Mouse (Mus musculus): ENCODE measurements at regions not wholly inside any gene's neighbourhood (a gene's known extent, or its start where the extent isn't known, plus 50 kb on each side); places are given as distances from the start of the nearest gene placed in this dataset.
"Not testable (repeated sequence)": the region's sequence is repeated elsewhere in the genome, so short reads cannot be mapped to it uniquely, and the experiment has no call there.

DNA sequence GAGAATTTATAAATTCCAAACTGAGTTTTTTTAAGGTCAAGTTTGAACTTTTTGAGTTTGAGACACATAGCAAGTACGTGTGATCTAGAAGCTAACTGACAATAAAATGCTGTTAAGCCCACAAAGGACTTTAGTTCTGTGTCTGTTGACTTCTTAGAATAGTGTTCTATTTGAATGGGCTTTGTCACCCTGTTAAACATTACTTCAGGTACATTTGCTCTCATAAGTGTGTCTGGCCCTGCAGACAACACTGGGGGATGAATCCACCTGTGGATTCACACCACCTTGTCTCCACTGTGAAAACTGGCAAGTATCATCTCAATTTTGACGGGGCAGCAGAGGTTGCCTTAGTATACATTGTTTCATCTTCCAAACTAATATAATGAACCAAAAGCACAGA, 70.5 kb upstream of the Tcerg1l start:
- Histone ChIP-seq H3K4me3 (ENCODE audit: insufficient read depth in 1 of 2, low read depth in 1 of 2, low read length in 2 of 2, poor library complexity in 1 of 2, severe bottlenecking in 1 of 2) (no peak overlapping the region), H3K27ac (ENCODE audit: insufficient read depth, low read depth, low read length, poor library complexity, severe bottlenecking) (no peak overlapping the region), H3K9ac (ENCODE audit: insufficient read depth, low read depth, low read length, poor library complexity, severe bottlenecking) (no peak overlapping the region), H3K36me3 (ENCODE audit: control insufficient read depth, insufficient read depth, low read length, poor library complexity, severe bottlenecking) (no peaks in the 10 kb centered on the region), H3K4me1 (ENCODE audit: control insufficient read depth in 2 of 2, insufficient read depth in 2 of 2, low read length in 2 of 2, poor library complexity in 1 of 2) (peaks cover 0 to 9% of the 10 kb centered on the region in 2 experiments; a peak in 1 of 4 replicates), H3K9me3 (ENCODE audit: control insufficient read depth, insufficient read depth, low read depth, low read length) (no peaks in the 10 kb centered on the region)
- no peak for DNase-seq (ENCODE audit: low read depth, low spot score)
- TF ChIP-seq CHD2 (IDR thresholded peaks at IDR 0.05; ENCODE audit: low read depth, low read length) = no peak
- TF ChIP-seq ZNF384 (IDR thresholded peaks at IDR 0.05; ENCODE audit: low read depth, low read length) = no peak
- no peak for TF ChIP-seq HCFC1 (IDR thresholded peaks at IDR 0.05; ENCODE audit: borderline replicate concordance, insufficient read depth, low read length)
- no peak for TF ChIP-seq ZC3H11A (IDR thresholded peaks at IDR 0.05; ENCODE audit: borderline replicate concordance, low read depth, low read length)
- TF ChIP-seq MAFK (IDR thresholded peaks at IDR 0.05; ENCODE audit: insufficient read depth, low read depth, low read length) = no peak
- in situ Hi-C loops (cut with MboI; ENCODE audit: low sequenced_read_pairs in 2 of 2, unreplicated experiment in 2 of 2) = loop anchor here in 1 of 2 experiments (10.0 kb wide), 1 partner anchor 63 kb away; no protein-coding TSS in a partner anchor

DNA sequence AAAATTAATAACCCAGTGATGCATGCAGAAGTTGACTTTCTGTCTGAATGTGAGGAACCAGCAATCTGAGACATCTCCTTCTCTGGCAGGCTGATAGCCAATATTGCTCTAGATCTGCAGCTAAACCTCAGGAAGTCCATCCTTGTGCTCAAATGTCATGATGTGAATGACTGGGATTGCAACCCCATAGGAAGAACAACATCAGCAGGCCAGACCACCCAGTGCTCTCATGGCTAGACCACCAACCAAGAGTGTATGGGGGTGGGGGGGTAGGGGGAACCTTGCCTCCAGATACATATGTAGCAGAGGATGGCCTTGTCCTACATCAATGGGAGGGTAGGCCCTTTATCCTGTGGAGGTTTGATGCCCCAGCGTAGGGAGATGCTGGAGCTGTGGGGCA, 69.9 kb upstream of the Tcerg1l start:
- H3K27ac ChIP-seq (ENCODE audit: insufficient read depth, low read depth, low read length, poor library complexity, severe bottlenecking) = no peak overlapping the region
- no peak for DNase-seq (ENCODE audit: low read depth, low spot score)
- in situ Hi-C loops (cut with MboI; ENCODE audit: low sequenced_read_pairs in 2 of 2, unreplicated experiment in 2 of 2) = loop anchor here in 1 of 2 experiments (10.0 kb wide), 1 partner anchor 63 kb away; no protein-coding TSS in a partner anchor
- H3K4me3 ChIP-seq (ENCODE audit: insufficient read depth in 1 of 2, low read depth in 1 of 2, low read length in 2 of 2, poor library complexity in 1 of 2, severe bottlenecking in 1 of 2) = no peak overlapping the region
- TF ChIP-seq HCFC1 (IDR thresholded peaks at IDR 0.05; ENCODE audit: borderline replicate concordance, insufficient read depth, low read length) (no peak), ZNF384 (IDR thresholded peaks at IDR 0.05; ENCODE audit: low read depth, low read length) (no peak), MAFK (IDR thresholded peaks at IDR 0.05; ENCODE audit: insufficient read depth, low read depth, low read length) (no peak), ZC3H11A (IDR thresholded peaks at IDR 0.05; ENCODE audit: borderline replicate concordance, low read depth, low read length) (no peak), CHD2 (IDR thresholded peaks at IDR 0.05; ENCODE audit: low read depth, low read length) (no peak)
- H3K9me3 ChIP-seq (ENCODE audit: control insufficient read depth, insufficient read depth, low read depth, low read length) = no peaks in the 10 kb centered on the region
- H3K9ac ChIP-seq (ENCODE audit: insufficient read depth, low read depth, low read length, poor library complexity, severe bottlenecking) = no peak overlapping the region
- no peaks in the 10 kb centered on the region for H3K36me3 ChIP-seq (ENCODE audit: control insufficient read depth, insufficient read depth, low read length, poor library complexity, severe bottlenecking)
- H3K4me1 ChIP-seq (ENCODE audit: control insufficient read depth in 2 of 2, insufficient read depth in 2 of 2, low read length in 2 of 2, poor library complexity in 1 of 2) = peaks cover 0 to 12% of the 10 kb centered on the region in 2 experiments; a peak in 1 of 4 replicates

DNA sequence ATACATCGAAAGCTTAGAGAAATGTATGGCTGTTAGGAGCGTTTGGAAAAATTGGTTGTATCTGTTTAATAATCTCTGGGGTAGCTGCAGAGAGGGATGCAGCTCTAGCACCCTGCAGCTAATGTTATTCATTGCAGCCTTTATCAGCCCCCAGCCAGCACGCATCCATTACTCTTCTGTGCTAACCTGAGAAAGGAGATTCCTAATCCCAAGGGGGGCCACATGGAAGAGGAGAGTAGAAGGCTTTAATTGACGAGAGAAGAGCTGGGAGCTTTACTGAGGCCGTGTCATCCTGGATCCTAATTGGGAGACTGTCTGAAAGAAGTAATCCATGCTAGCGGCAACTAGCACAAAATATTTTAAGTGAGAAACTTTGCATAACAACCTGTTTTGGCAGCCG, 60.4 kb upstream of the Tcerg1l start:
- no peaks in the 10 kb centered on the region for H3K36me3 ChIP-seq (ENCODE audit: control insufficient read depth, insufficient read depth, low read length, poor library complexity, severe bottlenecking)
- in situ Hi-C loops (cut with MboI; ENCODE audit: low sequenced_read_pairs in 2 of 2, unreplicated experiment in 2 of 2) = no loop called here
- no peak for TF ChIP-seq ZNF384 (IDR thresholded peaks at IDR 0.05; ENCODE audit: low read depth, low read length)
- TF ChIP-seq HCFC1 (IDR thresholded peaks at IDR 0.05; ENCODE audit: borderline replicate concordance, insufficient read depth, low read length) = no peak
- TF ChIP-seq ZC3H11A (IDR thresholded peaks at IDR 0.05; ENCODE audit: borderline replicate concordance, low read depth, low read length) = no peak
- no peak for TF ChIP-seq MAFK (IDR thresholded peaks at IDR 0.05; ENCODE audit: insufficient read depth, low read depth, low read length)
- no peak for TF ChIP-seq CHD2 (IDR thresholded peaks at IDR 0.05; ENCODE audit: low read depth, low read length)
- H3K4me3 ChIP-seq (ENCODE audit: insufficient read depth in 1 of 2, low read depth in 1 of 2, low read length in 2 of 2, poor library complexity in 1 of 2, severe bottlenecking in 1 of 2) = no peak overlapping the region
- no peaks in the 10 kb centered on the region for H3K9me3 ChIP-seq (ENCODE audit: control insufficient read depth, insufficient read depth, low read depth, low read length)
- H3K4me1 ChIP-seq (ENCODE audit: control insufficient read depth in 2 of 2, insufficient read depth in 2 of 2, low read length in 2 of 2, poor library complexity in 1 of 2) = peaks cover 7 to 17% of the 10 kb centered on the region in 2 experiments; a peak in 3 of 4 replicates
- no peak overlapping the region for H3K27ac ChIP-seq (ENCODE audit: insufficient read depth, low read depth, low read length, poor library complexity, severe bottlenecking)
- no peak overlapping the region for H3K9ac ChIP-seq (ENCODE audit: insufficient read depth, low read depth, low read length, poor library complexity, severe bottlenecking)
- DNase-seq (ENCODE audit: low read depth, low spot score) = no peak

DNA sequence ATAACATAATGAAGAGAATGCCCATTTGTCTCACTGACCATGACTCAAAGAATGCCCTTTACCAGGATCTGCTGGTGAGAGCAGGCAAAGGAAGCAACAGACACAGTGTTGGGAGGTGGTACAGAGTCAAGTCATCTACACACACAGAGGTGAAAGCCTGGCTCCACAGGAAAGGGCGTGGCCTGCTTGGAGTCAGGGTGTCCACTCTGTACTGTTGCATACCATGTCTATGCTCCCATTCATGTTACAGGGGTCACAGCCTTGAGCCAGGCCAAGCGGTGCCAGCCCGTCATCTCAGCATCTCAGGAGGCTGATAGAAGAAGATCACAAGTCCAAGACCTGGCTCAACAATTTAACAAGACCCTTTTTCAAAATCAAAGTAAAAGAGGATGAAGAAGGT, 57.8 kb upstream of the Tcerg1l start:
- H3K4me3 ChIP-seq (ENCODE audit: insufficient read depth in 1 of 2, low read depth in 1 of 2, low read length in 2 of 2, poor library complexity in 1 of 2, severe bottlenecking in 1 of 2) = no peak overlapping the region
- H3K9me3 ChIP-seq (ENCODE audit: control insufficient read depth, insufficient read depth, low read depth, low read length) = no peaks in the 10 kb centered on the region
- TF ChIP-seq MAFK (IDR thresholded peaks at IDR 0.05; ENCODE audit: insufficient read depth, low read depth, low read length) (no peak), CHD2 (IDR thresholded peaks at IDR 0.05; ENCODE audit: low read depth, low read length) (no peak), ZC3H11A (IDR thresholded peaks at IDR 0.05; ENCODE audit: borderline replicate concordance, low read depth, low read length) (no peak), HCFC1 (IDR thresholded peaks at IDR 0.05; ENCODE audit: borderline replicate concordance, insufficient read depth, low read length) (no peak), ZNF384 (IDR thresholded peaks at IDR 0.05; ENCODE audit: low read depth, low read length) (no peak)
- H3K4me1 ChIP-seq (ENCODE audit: control insufficient read depth in 2 of 2, insufficient read depth in 2 of 2, low read length in 2 of 2, poor library complexity in 1 of 2) = peaks cover 7 to 16% of the 10 kb centered on the region in 2 experiments; a peak in 3 of 4 replicates
- peak overlapping the region; percentile 49 for H3K27ac ChIP-seq (ENCODE audit: insufficient read depth, low read depth, low read length, poor library complexity, severe bottlenecking)
- H3K36me3 ChIP-seq (ENCODE audit: control insufficient read depth, insufficient read depth, low read length, poor library complexity, severe bottlenecking) = no peaks in the 10 kb centered on the region
- no peak overlapping the region for H3K9ac ChIP-seq (ENCODE audit: insufficient read depth, low read depth, low read length, poor library complexity, severe bottlenecking)
- DNase-seq (ENCODE audit: low read depth, low spot score) = no peak
- in situ Hi-C loops (cut with MboI; ENCODE audit: low sequenced_read_pairs in 2 of 2, unreplicated experiment in 2 of 2) = no loop called here

DNA sequence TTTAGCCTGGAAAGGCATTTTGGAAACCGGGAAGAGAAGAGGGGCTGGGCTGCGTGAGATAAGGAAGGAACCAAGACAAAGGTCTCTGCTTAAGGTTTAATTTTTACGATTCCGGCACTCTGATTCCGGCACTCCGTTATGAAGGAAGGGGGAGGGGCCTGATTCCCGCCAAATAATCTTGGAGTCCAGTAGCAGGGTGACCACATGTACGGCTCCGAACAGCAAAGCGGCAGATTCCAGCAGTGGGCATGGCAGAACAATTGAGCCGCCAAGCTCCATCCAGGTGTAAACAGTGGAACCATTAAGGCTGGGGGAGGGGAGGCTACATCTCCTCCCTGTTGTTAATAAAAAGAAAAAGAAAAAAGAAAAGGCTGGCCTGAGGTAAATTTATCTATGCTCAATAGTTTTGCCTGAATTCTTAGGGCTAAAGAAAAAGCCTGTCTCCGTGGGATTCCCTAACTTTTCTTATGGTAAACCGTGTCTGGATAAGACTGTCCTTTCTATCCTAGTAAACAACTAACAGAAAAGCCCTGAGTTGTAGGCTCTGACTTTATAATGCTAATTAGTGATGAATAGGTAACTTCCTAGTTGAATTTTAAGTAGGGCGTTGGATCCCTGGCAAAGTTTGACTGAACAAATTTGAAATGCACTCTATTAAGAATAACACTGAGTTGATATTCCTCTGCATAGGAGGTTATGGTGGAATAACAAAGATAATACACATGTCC, 57.1 kb upstream of the Tcerg1l start:
- H3K9me3 ChIP-seq (ENCODE audit: control insufficient read depth, insufficient read depth, low read depth, low read length); H3K36me3 ChIP-seq (ENCODE audit: control insufficient read depth, insufficient read depth, low read length, poor library complexity, severe bottlenecking); H3K9ac ChIP-seq (ENCODE audit: insufficient read depth, low read depth, low read length, poor library complexity, severe bottlenecking); in situ Hi-C loops (cut with MboI; ENCODE audit: low sequenced_read_pairs in 2 of 2, unreplicated experiment in 2 of 2); DNase-seq (ENCODE audit: low read depth, low spot score): not testable (repeated sequence)
- peak overlapping the region; percentile 83 for H3K27ac ChIP-seq (ENCODE audit: insufficient read depth, low read depth, low read length, poor library complexity, severe bottlenecking)
- H3K4me1 ChIP-seq (ENCODE audit: control insufficient read depth in 2 of 2, insufficient read depth in 2 of 2, low read length in 2 of 2, poor library complexity in 1 of 2) = peaks cover 7 to 16% of the 10 kb centered on the region in 2 experiments; a peak in 3 of 4 replicates
- 0 out of 4 replicates have a peak overlapping the region, but pooled peaks of 1 of the 2 experiments have one; percentile 6 for H3K4me3 ChIP-seq (ENCODE audit: insufficient read depth in 1 of 2, low read depth in 1 of 2, low read length in 2 of 2, poor library complexity in 1 of 2, severe bottlenecking in 1 of 2)
